Mouse (Mus musculus) inflammation-experienced regulatory T-cells, adult 6 months (primary cell): ENCODE results near the gene Actr6. TPM values are rescaled to one million over a fixed set of nuclear protein-coding genes. Genes with fewer than 3 reads are reported as not detected.
"Not testable (repeated sequence)": the region's sequence is repeated elsewhere in the genome, so short reads cannot be mapped to it uniquely, and the experiment has no call there.

Experiments used
- ATAC-seq: one replicate; pipeline ENCODE4 v1.8.0; 2017
- polyA plus RNA-seq, 3 experiments: library from polyadenylated mRNA; unstranded; fragments of 100-300 nt; shearing (Covaris generic); gene quantifications; one replicate each; pipeline ENCODE4 v1.2.1; 2017

Actr6 gene
- polyA plus RNA-seq, 3 experiments from 2014 or later = 43.5 to 52.5 (median 44.7) TPM

GRCm38 (mm10) chr10:89678054-89678453, 54.0 kb downstream of the Actr6 start:
- ATAC-seq = peak; percentile 74

GRCm38 (mm10) chr10:89676609-89677008, 55.5 kb downstream of the Actr6 start:
- ATAC-seq = no peak

- ATAC-seq = not testable (repeated sequence)
Measured at GRCm38 (mm10) chr10:89670371-89670770, 61.7 kb downstream of the Actr6 start.

DNA sequence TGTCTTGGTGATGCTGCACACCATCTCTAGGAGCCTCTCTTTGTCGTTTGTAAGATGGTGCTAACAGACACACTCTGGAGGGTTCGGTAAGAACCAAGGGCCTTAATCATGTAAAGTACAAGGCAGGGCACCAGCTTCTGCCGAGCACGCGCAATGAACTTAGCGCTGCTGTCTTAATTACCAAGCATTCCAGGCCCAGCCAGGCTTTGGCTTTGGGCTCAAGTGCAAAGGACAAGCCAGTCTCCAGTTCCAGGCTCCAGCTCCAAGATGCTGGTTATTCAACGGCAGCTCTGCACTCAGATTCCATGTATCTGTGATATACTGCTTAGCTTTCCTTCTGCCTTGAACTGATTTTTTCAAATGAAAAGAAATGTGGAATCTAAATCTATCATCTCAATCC, 64.5 kb downstream of the Actr6 start:
- no peak for ATAC-seq

GRCm38 (mm10) chr10:89665679-89666078, 66.4 kb downstream of the Actr6 start:
- ATAC-seq = no peak

GRCm38 (mm10) chr10:89664977-89665645, 67.0 kb downstream of the Actr6 start:
- no peak for ATAC-seq

Other genes with a start within 250 kb of the Actr6 start
- gene Nr1h4, start 198.7 kb downstream of the Actr6 start, polyA plus RNA-seq = not detected
- under 1 TPM in 1 of 3 experiments, not detected in 2; 0.19 TPM for gene Slc17a8, start 111.0 kb downstream of the Actr6 start, polyA plus RNA-seq
- 10 to 100 TPM in 1 of 3 experiments, 1 to 10 TPM in 2; 7.8 to 10.7 (median 9.9) TPM for gene Scyl2, start 46.0 kb downstream of the Actr6 start, polyA plus RNA-seq
- 10 to 100 TPM; 22.5 to 33.8 (median 26.2) TPM for gene Uhrf1bp1l, start 12.7 kb upstream of the Actr6 start, polyA plus RNA-seq
- gene Anks1b, start 141.2 kb upstream of the Actr6 start, polyA plus RNA-seq = under 1 TPM in 1 of 3 experiments, not detected in 2; 0.30 TPM